Mouse (Mus musculus) G1E (cell line): ENCODE results near the gene BC048679. TPM values are rescaled to one million over a fixed set of nuclear protein-coding genes. Genes with fewer than 3 reads are reported as not detected.

Experiments used
- ATAC-seq: 2 replicates; pipeline ENCODE4 v1.8.0; 2016; ENCODE audit warnings: mild to moderate bottlenecking; ENCODE audit not compliant: insufficient number of reproducible peaks, poor library complexity, low FRiP score, severe bottlenecking; ENCODE audit errors: extremely low read depth
- DNase-seq: peaks from one replicate; pipeline ENCODE4 v3.0.0; 2012; ENCODE audit warnings: low spot score
- H3K27me3 ChIP-seq: 2 replicates; pipeline ENCODE4 v1.6.1; 2012; ENCODE audit warnings: mild to moderate bottlenecking, low read length, inconsistent platforms; ENCODE audit not compliant: insufficient read depth
- H3K36me3 ChIP-seq: replicated peaks from 2 replicates; pipeline ENCODE3; 2012; ENCODE audit warnings: mild to moderate bottlenecking, inconsistent platforms
- H3K4me1 ChIP-seq: 2 replicates; pipeline ENCODE4 v1.6.1; 2012; ENCODE audit warnings: low read depth, low read length, inconsistent platforms, mixed read lengths; ENCODE audit not compliant: insufficient read depth
- H3K4me3 ChIP-seq: 2 replicates; pipeline ENCODE4 v1.5.1; 2012; ENCODE audit warnings: low read depth, mild to moderate bottlenecking, inconsistent platforms, low read length, moderate library complexity, mixed read lengths
- H3K9me3 ChIP-seq: replicated peaks from 2 replicates; pipeline ENCODE4 v1.6.1; 2012; ENCODE audit warnings: inconsistent platforms
- CTCF ChIP-seq: IDR thresholded peaks from 2 replicates; pipeline ENCODE4 v1.5.1; 2012; ENCODE audit warnings: low read depth, low read length, inconsistent platforms, mixed read lengths
- GATA1 ChIP-seq: IDR thresholded peaks from 2 replicates; pipeline ENCODE4 v1.6.1; 2012; ENCODE audit warnings: borderline replicate concordance, low read length, inconsistent platforms, mixed read lengths
- GATA2 ChIP-seq: IDR thresholded peaks from 2 replicates; pipeline ENCODE4 v1.6.1; 2012; ENCODE audit warnings: low read depth, low read length, inconsistent platforms, borderline replicate concordance
- POLR2AphosphoS5 ChIP-seq: IDR thresholded peaks from 2 replicates; pipeline ENCODE4 v1.6.1; 2012; ENCODE audit warnings: low read depth, low read length, inconsistent platforms; ENCODE audit not compliant: insufficient replicate concordance
- TAL1 ChIP-seq: conservative IDR thresholded peaks from 2 replicates; pipeline ENCODE4 v1.6.1; 2012; ENCODE audit warnings: low read depth, low read length, inconsistent platforms, mixed read lengths
- polyA plus RNA-seq: library from polyadenylated mRNA; stranded (reverse); fragments of >175 nt; gene quantifications from 2 replicates; pipeline ENCODE4 v1.2.3, GENCODE M21; 2012
- total RNA-seq, 2 experiments: library from RNA; stranded (forward) in 1 of 2; stranded (reverse) in 1 of 2; fragments of 200-1000 nt in 1 of 2; fragments of >200 nt in 1 of 2; fragmentation: Nextera tagmentation in 1 of 2; gene quantifications; 2 replicates each; pipeline ENCODE4 v1.2.3; 2014 to 2017

BC048679 gene
- total and polyA plus RNA-seq, 3 experiments: not detected

- Histone ChIP-seq H3K4me1 (no peaks in the 10 kb centered on the region), H3K27me3 (peaks cover 13% of the 10 kb centered on the region), H3K36me3 (peaks cover 36% of the 10 kb centered on the region), H3K9me3 (peaks cover 3% of the 10 kb centered on the region), H3K4me3 (no peak overlapping the region)
- no peak for TF ChIP-seq CTCF
- no peak for TF ChIP-seq POLR2AphosphoS5
- TF ChIP-seq TAL1: no peak
- TF ChIP-seq GATA1: no peak
- no peak for TF ChIP-seq GATA2
- no peak for DNase-seq
- ATAC-seq: no peak
Measured at GRCm38 (mm10) chr7:81536478-81536877, 38.4 kb upstream of the BC048679 start.

GRCm38 (mm10) chr7:81531462-81531861 lies 33.4 kb upstream of the BC048679 start:
- Histone ChIP-seq H3K4me3 (no peak overlapping the region), H3K9me3 (peaks cover 3% of the 10 kb centered on the region), H3K4me1 (no peaks in the 10 kb centered on the region; the same call in 1 of the 2 replicates), H3K36me3 (peaks cover 74% of the 10 kb centered on the region), H3K27me3 (no peaks in the 10 kb centered on the region)
- TF ChIP-seq GATA1 (no peak), GATA2 (no peak), CTCF (no peak), POLR2AphosphoS5 (no peak), TAL1 (no peak)
- no peak for ATAC-seq
- no peak for DNase-seq

GRCm38 (mm10) chr7:81528918-81529317 lies 30.8 kb upstream of the BC048679 start:
- peaks cover 5% of the 10 kb centered on the region; the same call in 1 of the 2 replicates for H3K4me1 ChIP-seq
- H3K9me3 ChIP-seq: no peaks in the 10 kb centered on the region
- no peak overlapping the region for H3K4me3 ChIP-seq
- peaks cover 59% of the 10 kb centered on the region for H3K36me3 ChIP-seq
- no peak for ATAC-seq
- TF ChIP-seq GATA2 (no peak), POLR2AphosphoS5 (no peak), GATA1 (no peak), TAL1 (no peak), CTCF (no peak)
- no peaks in the 10 kb centered on the region for H3K27me3 ChIP-seq
- no peak for DNase-seq

GRCm38 (mm10) chr7:81523663-81524017 lies 25.6 kb upstream of the BC048679 start:
- H3K27me3 ChIP-seq: peaks cover 3% of the 10 kb centered on the region; the same call in 1 of the 2 replicates
- H3K36me3 ChIP-seq: peaks cover 14% of the 10 kb centered on the region
- H3K9me3 ChIP-seq: no peaks in the 10 kb centered on the region
- TF ChIP-seq GATA1: no peak
- TF ChIP-seq TAL1: no peak
- TF ChIP-seq CTCF: no peak
- H3K4me3 ChIP-seq: peak overlapping the region; percentile 73
- DNase-seq (peak; percentile 4), ATAC-seq (no peak)
- H3K4me1 ChIP-seq: peaks cover 8% of the 10 kb centered on the region

GRCm38 (mm10) chr7:81523008-81523662 lies 25.1 kb upstream of the BC048679 start:
- Histone ChIP-seq H3K4me3 (peak overlapping the region; percentile 73), H3K27me3 (peaks cover 3% of the 10 kb centered on the region; the same call in 1 of the 2 replicates), H3K9me3 (no peaks in the 10 kb centered on the region), H3K36me3 (peaks cover 11% of the 10 kb centered on the region), H3K4me1 (peaks cover 8% of the 10 kb centered on the region)
- DNase-seq: peak; percentile 48
- peak; percentile 84 for ATAC-seq
- TF ChIP-seq GATA2 (no peak), GATA1 (no peak), POLR2AphosphoS5 (no peak), TAL1 (no peak)

GRCm38 (mm10) chr7:81516154-81517030 lies 18.3 kb upstream of the BC048679 start:
- ATAC-seq (no peak), DNase-seq (no peak)
- Histone ChIP-seq H3K36me3 (no peaks in the 10 kb centered on the region), H3K27me3 (peaks cover 19% of the 10 kb centered on the region), H3K9me3 (no peaks in the 10 kb centered on the region), H3K4me1 (no peaks in the 10 kb centered on the region), H3K4me3 (no peak overlapping the region)
- TF ChIP-seq TAL1: no peak
- TF ChIP-seq GATA2: no peak
- TF ChIP-seq GATA1: no peak
- no peak for TF ChIP-seq POLR2AphosphoS5
- TF ChIP-seq CTCF: no peak
